Comparison of ENCODE assay signal across 8 mouse cellular contexts in genomic region chr8:111094719-111095302, GRCm38 (mm10). TPM values are rescaled to one million over a fixed set of nuclear protein-coding genes. Genes with fewer than 3 reads are reported as not detected.
A peak's percentile ranks its signal among the peaks of the same experiment; 100 is the strongest.
DNase-seq lines count a peak whose midpoint lies in the region; ATAC-seq and TF ChIP-seq lines count a peak whose summit lies in the region.
"Not testable (repeated sequence)": the region's sequence is repeated elsewhere in the genome, so short reads cannot be mapped to it uniquely, and the experiment has no call there.

No protein-coding gene starts in this region.

- H3K9ac ChIP-seq in ES-Bruce4 (ENCODE audit: low read depth, poor library complexity, severe bottlenecking), result peak overlapping the region; percentile 75
- H3K9ac ChIP-seq in forebrain, embryonic 14.5 days (ENCODE audit: low read length), result peak overlapping the region; percentile 72
- H3K9ac ChIP-seq in hindbrain, embryonic 12.5 days, result peak overlapping the region; percentile 76
- H3K9ac ChIP-seq in neural tube, embryonic 14.5 days (replicated peaks; ENCODE audit: low read depth, low read length), result peak overlapping the region; percentile 74

- TF ChIP-seq EP300 in ES-Bruce4 (IDR thresholded peaks at IDR 0.05; ENCODE audit: insufficient read depth, low read depth, low read length), result not testable (repeated sequence)

- peak; percentile 28 for DNase-seq in cerebellum, adult 11-12 months
- peak; percentile 3 for DNase-seq in forebrain, embryonic 14.5 days (ENCODE audit: low spot score)
- peak in 1 of 2 experiments; percentile 19 for DNase-seq in layer of hippocampus, adult 2 months (ENCODE audit: low spot score in 2 of 2)
- peak; percentile 11 for DNase-seq in lung, postnatal 10 days
- DNase-seq in thymus, adult 18-20 months, result peak; percentile 21 to 22

- not testable (repeated sequence) for H3K4me1 ChIP-seq in ES-Bruce4 (ENCODE audit: control insufficient read depth, insufficient read depth, low read length); forebrain, embryonic 14.5 days (ENCODE audit: control insufficient read depth, insufficient read depth, low read length); neural tube, embryonic 14.5 days (ENCODE audit: control insufficient read depth, insufficient read depth, low read length)
- H3K4me1 ChIP-seq in hindbrain, embryonic 12.5 days, result peaks cover 13% of the 10 kb centered on the region

- H3K36me3 ChIP-seq in ES-Bruce4 (ENCODE audit: control insufficient read depth, insufficient read depth, low read length, poor library complexity, severe bottlenecking); forebrain, embryonic 14.5 days (ENCODE audit: control insufficient read depth, insufficient read depth, low read length); hindbrain, embryonic 12.5 days; neural tube, embryonic 14.5 days (ENCODE audit: control insufficient read depth, insufficient read depth, low read length): not testable (repeated sequence)

- H3K4me3 ChIP-seq in ES-Bruce4 (ENCODE audit: low read depth, low read length), result peak overlapping the region; percentile 93
- peak overlapping the region; percentile 52 for H3K4me3 ChIP-seq in forebrain, embryonic 14.5 days (ENCODE audit: low read depth, low read length)
- H3K4me3 ChIP-seq in hindbrain, embryonic 12.5 days, result peak overlapping the region; percentile 59
- peak overlapping the region; percentile 92 for H3K4me3 ChIP-seq in layer of hippocampus, adult 2 months
- peak overlapping the region; percentile 56 for H3K4me3 ChIP-seq in neural tube, embryonic 14.5 days (ENCODE audit: low read depth, low read length)

- ATAC-seq in forebrain, embryonic 14.5 days, result peak; percentile 70
- ATAC-seq in hindbrain, embryonic 12.5 days (ENCODE audit: low FRiP score), result not testable (repeated sequence)
- peak; percentile 59 for ATAC-seq in neural tube, embryonic 14.5 days (ENCODE audit: low read depth)

- H3K4me2 ChIP-seq in forebrain, embryonic 14.5 days (ENCODE audit: low read length), result peak overlapping the region; percentile 70
- H3K4me2 ChIP-seq in hindbrain, embryonic 12.5 days (replicated peaks), result peak overlapping the region; percentile 69
- H3K4me2 ChIP-seq in neural tube, embryonic 14.5 days (ENCODE audit: low read depth, low read length), result peak overlapping the region; percentile 70

- H3K27ac ChIP-seq in ES-Bruce4 (ENCODE audit: insufficient read depth, low read length); forebrain, embryonic 14.5 days (ENCODE audit: low read depth, low read length); neural tube, embryonic 14.5 days (ENCODE audit: low read depth, low read length): not testable (repeated sequence)
- H3K27ac ChIP-seq in hindbrain, embryonic 12.5 days, result peak overlapping the region; percentile 48
- peak overlapping the region; percentile 98; the same call in 1 of the 2 replicates for H3K27ac ChIP-seq in layer of hippocampus, adult 2 months

- TF ChIP-seq POLR2A in ES-Bruce4 (IDR thresholded peaks at IDR 0.05; ENCODE audit: insufficient read depth, low read length), result not testable (repeated sequence)

- not testable (repeated sequence) for H3K27me3 ChIP-seq in ES-Bruce4 (ENCODE audit: control insufficient read depth, insufficient read depth, low read length, poor library complexity, severe bottlenecking); forebrain, embryonic 14.5 days (replicated peaks; ENCODE audit: control insufficient read depth, insufficient read depth, low read length); hindbrain, embryonic 12.5 days; neural tube, embryonic 14.5 days (ENCODE audit: control insufficient read depth, insufficient read depth, low read length)

- not testable (repeated sequence) for H3K9me3 ChIP-seq in ES-Bruce4 (replicated peaks; ENCODE audit: control insufficient read depth, insufficient read depth, low read length, poor library complexity, severe bottlenecking); forebrain, embryonic 14.5 days (replicated peaks; ENCODE audit: control insufficient read depth, low read length); hindbrain, embryonic 12.5 days (replicated peaks); neural tube, embryonic 14.5 days (ENCODE audit: control insufficient read depth, low read length)

- WGBS in forebrain, embryonic 14.5 days, result 2% methylated on average over 19 of the region's 69 CpGs
- WGBS in hindbrain, embryonic 12.5 days, result under 1% methylated on average over 52 of the region's 69 CpGs
- under 1% methylated on average over 50 of the region's 69 CpGs for WGBS in neural tube, embryonic 14.5 days

- not testable (repeated sequence) for TF ChIP-seq CTCF in ES-Bruce4 (IDR thresholded peaks at IDR 0.05; ENCODE audit: low read depth, low read length); layer of hippocampus, adult 2 months (conservative IDR thresholded peaks at IDR 0.05)

RNA-seq across cellular contexts. Expression of gene Pdpr, which starts 0.4 kb away (rescaled TPM):
- polyA plus RNA-seq in ES-Bruce4 (2011; ENCODE audit: insufficient read depth, insufficient read length, low read depth, missing spikeins), result 19.0 and 22.4 TPM in 2 replicates
- 6.7 and 7.7 TPM in 2 replicates for polyA plus RNA-seq in forebrain, embryonic 14.5 days (2014; fragmentation: Nextera tagmentation; extraction: Ambion mirVana)
- 14.4 and 15.1 TPM in 2 replicates for polyA plus RNA-seq in hindbrain, embryonic 12.5 days (2016; fragmentation: Nextera tagmentation; extraction: Ambion mirVana)
- 10 to 100 TPM; 25.8 to 29.9 TPM for total RNA-seq in layer of hippocampus, adult 2 months (2021)
- 8.1 and 8.7 TPM in 2 replicates for polyA plus RNA-seq in neural tube, embryonic 14.5 days (2014; fragmentation: Nextera tagmentation; extraction: Ambion mirVana)

RNA-seq across cellular contexts. Expression of gene Clec18a, which starts 2.6 kb away (rescaled TPM):
- polyA plus RNA-seq in ES-Bruce4 (2011; ENCODE audit: insufficient read depth, insufficient read length, low read depth, missing spikeins), result not detected in 2 replicates
- polyA plus RNA-seq in forebrain, embryonic 14.5 days (2014; fragmentation: Nextera tagmentation; extraction: Ambion mirVana), result 0.42 and 0.61 TPM in 2 replicates
- polyA plus RNA-seq in hindbrain, embryonic 12.5 days (2016; fragmentation: Nextera tagmentation; extraction: Ambion mirVana), result 1.1 TPM in 2 replicates
- total RNA-seq in layer of hippocampus, adult 2 months (2021), result 1 to 10 TPM; 1.3 to 1.5 TPM
- 0.70 and 1.5 TPM in 2 replicates for polyA plus RNA-seq in neural tube, embryonic 14.5 days (2014; fragmentation: Nextera tagmentation; extraction: Ambion mirVana)

RNA-seq across cellular contexts. Expression of gene Exosc6, which starts 38.7 kb away (rescaled TPM):
- polyA plus RNA-seq in ES-Bruce4 (2011; ENCODE audit: insufficient read depth, insufficient read length, low read depth, missing spikeins), result not detected in 2 replicates
- polyA plus RNA-seq in forebrain, embryonic 14.5 days (2014; fragmentation: Nextera tagmentation; extraction: Ambion mirVana), result not detected in 2 replicates
- polyA plus RNA-seq in hindbrain, embryonic 12.5 days (2016; fragmentation: Nextera tagmentation; extraction: Ambion mirVana), result 3.2 TPM in 1 of 2 replicates, not detected in the other
- total RNA-seq in layer of hippocampus, adult 2 months (2021), result not detected
- not detected in 2 replicates for polyA plus RNA-seq in neural tube, embryonic 14.5 days (2014; fragmentation: Nextera tagmentation; extraction: Ambion mirVana)
